Mouse (Mus musculus) regulatory T cell (primary cell): ENCODE measurements at regions not wholly inside any gene's neighbourhood (a gene's known extent, or its start where the extent isn't known, plus 50 kb on each side); places are given as distances from the start of the nearest gene placed in this dataset.

ENCODE experiments used
- in situ Hi-C: fragments of 300-600 bp; cut with MboI, MseI; formaldehyde crosslinking; loops from one replicate; pipeline ENCODE4 v1.15.1; 2025; ENCODE audit warnings: high pct_unique_total_duplicates

GRCm38 (mm10) chr19:60148313-60148965 is 78.1 kb downstream of the Fam204a start:
- in situ Hi-C loops = loop anchor here (5.0 to 10.0 kb wide), 3 partner anchors 404 to 691 kb away; partner anchors contain the start of gene Emx2

- in situ Hi-C loops = loop anchor here (5.0 to 10.0 kb wide), 3 partner anchors 402 to 689 kb away; partner anchors contain the start of gene Emx2
These were observed 79.9 kb downstream of the Fam204a start for GRCm38 (mm10) chr19:60146451-60147190.

GRCm38 (mm10) chr19:60145242-60145641 is 81.3 kb downstream of the Fam204a start:
- in situ Hi-C loops = loop anchor here (5.0 to 10.0 kb wide), 3 partner anchors 400 to 688 kb away; partner anchors contain the start of gene Emx2

- in situ Hi-C loops = loop anchor here (10.0 kb wide), 2 partner anchors 400 to 500 kb away; no protein-coding TSS in a partner anchor
These were observed 82.0 kb downstream of the Fam204a start for GRCm38 (mm10) chr19:60144336-60144989.

GRCm38 (mm10) chr19:60138881-60139280 is 87.6 kb downstream of the Fam204a start:
- in situ Hi-C loops = loop anchor here (5.0 kb wide), 1 partner anchor 377 kb away; no protein-coding TSS in a partner anchor

- in situ Hi-C loops = loop anchor here (5.0 kb wide), 1 partner anchor 374 kb away; no protein-coding TSS in a partner anchor
These were observed 90.0 kb downstream of the Fam204a start for GRCm38 (mm10) chr19:60136491-60136890.

GRCm38 (mm10) chr19:60134447-60135328 is 91.8 kb downstream of the Fam204a start:
- in situ Hi-C loops = loop anchor here (5.0 kb wide), 1 partner anchor 372 kb away; no protein-coding TSS in a partner anchor

GRCm38 (mm10) chr19:60129635-60130034 is 96.9 kb downstream of the Fam204a start:
- in situ Hi-C loops = no loop called here

GRCm38 (mm10) chr19:60124638-60125037 is 101.9 kb downstream of the Fam204a start:
- in situ Hi-C loops = no loop called here

GRCm38 (mm10) chr19:60120917-60121316 is 105.6 kb downstream of the Fam204a start:
- in situ Hi-C loops = no loop called here

GRCm38 (mm10) chr19:60119051-60119450 is 107.5 kb downstream of the Fam204a start:
- in situ Hi-C loops = no loop called here

GRCm38 (mm10) chr19:60113666-60114388 is 112.7 kb downstream of the Fam204a start:
- in situ Hi-C loops = no loop called here

- in situ Hi-C loops = no loop called here
These were observed 116.2 kb downstream of the Fam204a start for GRCm38 (mm10) chr19:60110278-60110677.

- in situ Hi-C loops = no loop called here
These were observed 117.0 kb downstream of the Fam204a start for GRCm38 (mm10) chr19:60109488-60109887.

GRCm38 (mm10) chr19:60097915-60098314 is 128.6 kb downstream of the Fam204a start:
- in situ Hi-C loops = no loop called here

GRCm38 (mm10) chr19:60074986-60075385 is 131.5 kb upstream of the Rab11fip2 start:
- in situ Hi-C loops = no loop called here

- in situ Hi-C loops = no loop called here
These were observed 129.9 kb upstream of the Rab11fip2 start for GRCm38 (mm10) chr19:60073328-60073727.

- in situ Hi-C loops = no loop called here
These were observed 122.7 kb upstream of the Rab11fip2 start for GRCm38 (mm10) chr19:60066183-60066582.

GRCm38 (mm10) chr19:60055121-60055874 is 111.8 kb upstream of the Rab11fip2 start:
- in situ Hi-C loops = no loop called here

GRCm38 (mm10) chr19:60051151-60051550 is 107.7 kb upstream of the Rab11fip2 start:
- in situ Hi-C loops = no loop called here
